Mouse (Mus musculus): ENCODE results near the gene Farp2. TPM values are rescaled to one million over a fixed set of nuclear protein-coding genes. Genes with fewer than 3 reads are reported as not detected.
"Not testable (repeated sequence)": the region's sequence is repeated elsewhere in the genome, so short reads cannot be mapped to it uniquely, and the experiment has no call there.

Farp2 gene
- polyA plus RNA-seq, 1 experiment from 2014 or later, result 9.2 TPM

DNA sequence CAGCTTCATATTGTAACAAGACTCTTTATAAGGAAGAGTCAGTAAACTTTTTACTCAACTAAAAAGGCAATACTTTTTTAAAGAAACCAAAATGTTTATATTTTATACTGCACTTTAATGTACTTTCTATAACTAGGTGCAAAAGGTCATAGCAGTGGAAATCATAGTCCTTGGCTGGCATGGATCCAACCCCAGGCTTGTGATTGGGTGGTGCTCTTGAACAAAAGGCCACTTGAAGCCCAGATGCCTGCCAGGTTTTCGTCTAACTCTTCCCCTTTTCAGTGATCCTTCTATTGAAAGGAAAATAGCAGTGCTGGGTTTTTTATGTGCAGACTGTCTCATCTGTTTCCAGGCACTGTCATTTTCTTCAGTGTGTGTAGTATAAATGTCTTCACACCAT lies 3.3 kb upstream of the Farp2 start:
- 67% methylated on average over 1 of the region's 1 CpGs for WGBS
- H3K27me3 ChIP-seq; H3K27ac ChIP-seq; H3K9ac ChIP-seq; H3K4me3 ChIP-seq (replicated peaks); H3K9me3 ChIP-seq (replicated peaks); ATAC-seq (replicated peaks; ENCODE audit: low FRiP score); H3K4me2 ChIP-seq: not testable (repeated sequence)
- peaks cover 22% of the 10 kb centered on the region for H3K4me1 ChIP-seq
- H3K36me3 ChIP-seq, result peaks cover 52% of the 10 kb centered on the region

DNA sequence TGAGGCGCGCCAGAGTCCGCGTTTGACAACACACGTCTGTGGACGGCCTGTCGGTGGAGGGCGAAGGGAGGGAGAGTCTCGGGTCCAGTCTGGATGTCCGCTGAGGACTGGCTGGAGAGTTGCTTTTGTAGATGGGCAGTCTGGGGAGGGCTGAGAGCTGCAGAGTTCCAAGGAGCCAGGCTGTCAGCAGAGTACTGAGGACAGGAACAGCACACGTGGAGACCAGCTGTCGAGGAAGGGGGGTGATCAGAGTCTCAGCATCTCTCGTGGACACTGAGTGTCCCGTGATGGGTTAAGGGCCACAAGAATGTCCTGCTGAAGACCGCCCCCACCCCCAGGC lies 442 bp downstream of the Farp2 start:
- Histone ChIP-seq H3K27me3 (no peaks in the 10 kb centered on the region), H3K9me3 (replicated peaks) (no peaks in the 10 kb centered on the region), H3K4me1 (peaks cover 22% of the 10 kb centered on the region), H3K9ac (peak overlapping the region; percentile 75), H3K4me3 (replicated peaks) (peak overlapping the region; percentile 75), H3K4me2 (peak overlapping the region; percentile 67), H3K27ac (peak overlapping the region; percentile 70), H3K36me3 (peaks cover 24% of the 10 kb centered on the region)
- ATAC-seq (replicated peaks; ENCODE audit: low FRiP score), result peak; percentile 71
- WGBS, result 1% methylated on average over 15 of the region's 15 CpGs

DNA sequence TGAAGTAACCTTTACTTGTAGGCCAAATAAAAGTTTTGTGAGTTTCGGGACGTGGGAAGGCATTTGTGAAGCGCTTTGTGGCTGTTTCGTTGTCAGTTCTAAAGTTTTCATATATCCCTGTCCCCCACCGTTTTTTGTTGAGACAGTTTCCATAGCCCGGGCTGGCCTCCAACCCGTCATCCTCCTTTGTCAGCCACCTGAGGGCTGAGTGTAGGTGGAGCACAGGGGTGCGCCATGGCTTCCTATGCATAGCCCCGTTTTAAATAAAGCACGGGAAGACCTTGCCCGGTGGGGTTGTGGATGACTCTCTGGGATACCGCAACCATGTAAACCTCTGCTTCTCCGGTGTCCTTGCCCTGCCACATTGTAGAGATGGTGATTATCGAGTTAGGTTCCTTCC lies 1.3 kb downstream of the Farp2 start:
- peak overlapping the region; percentile 75 for H3K4me3 ChIP-seq (replicated peaks)
- ATAC-seq (replicated peaks; ENCODE audit: low FRiP score), result no peak
- H3K27ac ChIP-seq, result no peak overlapping the region
- H3K9ac ChIP-seq, result no peak overlapping the region
- H3K4me1 ChIP-seq, result peaks cover 22% of the 10 kb centered on the region
- H3K27me3 ChIP-seq, result no peaks in the 10 kb centered on the region
- H3K9me3 ChIP-seq (replicated peaks), result no peaks in the 10 kb centered on the region
- WGBS, result 79% methylated on average over 14 of the region's 14 CpGs
- peak overlapping the region; percentile 67 for H3K4me2 ChIP-seq
- peaks cover 17% of the 10 kb centered on the region for H3K36me3 ChIP-seq

DNA sequence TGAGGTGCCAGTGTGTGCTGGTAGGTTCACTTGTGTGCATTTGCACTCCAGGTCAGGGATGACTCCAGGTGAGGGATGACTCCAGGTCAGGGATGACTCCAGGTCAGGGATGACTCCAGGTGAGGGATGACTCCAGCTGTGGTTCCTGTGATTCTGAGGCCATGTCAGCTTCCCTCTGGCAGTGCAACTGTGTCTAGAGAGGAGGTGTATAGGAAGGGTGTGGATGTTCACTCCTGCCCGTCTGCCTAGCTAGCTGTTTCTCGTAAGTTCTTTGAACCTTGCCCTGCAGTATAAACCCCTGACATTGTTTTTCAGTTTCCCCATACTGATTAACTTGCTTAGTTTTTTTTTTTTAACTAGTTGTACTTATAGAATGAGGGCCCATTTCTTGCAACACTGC lies 9.6 kb downstream of the Farp2 start:
- ATAC-seq (replicated peaks; ENCODE audit: low FRiP score), result peak; percentile 71; the same call in 1 of the 2 replicates
- 57% methylated on average over 2 of the region's 2 CpGs for WGBS
- Histone ChIP-seq H3K27ac (peak overlapping the region; percentile 63; the same call in 1 of the 2 replicates), H3K4me1 (peaks cover 2% of the 10 kb centered on the region; the same call in 1 of the 2 replicates), H3K9ac (no peak overlapping the region), H3K36me3 (no peaks in the 10 kb centered on the region), H3K4me2 (no peak overlapping the region), H3K9me3 (replicated peaks) (no peaks in the 10 kb centered on the region), H3K27me3 (no peaks in the 10 kb centered on the region), H3K4me3 (replicated peaks) (no peak overlapping the region)

DNA sequence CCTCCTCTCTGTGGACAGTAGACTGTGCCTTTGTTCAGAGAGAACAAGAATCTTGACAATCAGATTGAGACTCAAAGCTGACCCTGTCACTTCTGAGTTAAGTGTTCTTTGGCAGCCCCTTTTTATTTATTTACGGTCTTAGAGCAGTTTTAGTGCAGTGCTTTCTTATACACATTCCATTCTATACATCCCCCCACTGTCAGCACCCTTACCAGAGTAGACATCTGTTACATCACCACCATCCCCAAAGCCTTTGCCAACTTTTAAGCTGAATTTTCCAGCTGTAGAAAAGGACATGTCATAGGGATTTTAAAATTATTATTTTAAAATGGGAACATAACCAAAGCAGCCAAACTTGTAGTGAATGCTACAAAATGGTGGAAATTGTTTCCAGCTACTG lies 10.4 kb downstream of the Farp2 start:
- Histone ChIP-seq H3K4me3 (replicated peaks) (no peak overlapping the region), H3K9me3 (replicated peaks) (no peaks in the 10 kb centered on the region), H3K27me3 (no peaks in the 10 kb centered on the region), H3K36me3 (no peaks in the 10 kb centered on the region), H3K4me1 (peaks cover 2% of the 10 kb centered on the region; the same call in 1 of the 2 replicates), H3K9ac (no peak overlapping the region), H3K4me2 (no peak overlapping the region), H3K27ac (no peak overlapping the region)
- 81% methylated on average over 1 of the region's 1 CpGs for WGBS
- no peak for ATAC-seq (replicated peaks; ENCODE audit: low FRiP score)

DNA sequence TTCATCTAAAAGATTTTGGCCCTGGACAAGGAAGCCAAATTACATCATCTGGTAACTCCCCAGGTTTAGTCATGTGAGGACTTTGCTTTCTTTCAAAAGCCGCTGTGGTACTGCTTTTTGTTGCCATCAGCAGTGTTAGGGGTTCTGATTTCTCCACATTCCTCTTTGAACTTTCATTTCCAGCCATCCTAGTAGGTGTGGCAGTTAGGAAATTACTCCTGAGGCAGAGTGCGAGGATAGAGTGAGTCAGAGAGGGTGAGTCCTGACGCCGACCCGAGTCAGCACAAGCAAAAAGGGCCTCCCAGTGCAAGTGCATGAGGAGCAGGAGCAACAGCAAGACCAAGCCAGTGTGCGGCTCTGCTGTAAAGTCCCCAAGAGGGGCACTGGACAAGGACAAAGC lies 17.9 kb downstream of the Farp2 start:
- H3K36me3 ChIP-seq, result peaks cover 27% of the 10 kb centered on the region
- no peak for ATAC-seq (replicated peaks; ENCODE audit: low FRiP score)
- no peaks in the 10 kb centered on the region for H3K9me3 ChIP-seq (replicated peaks)
- no peak overlapping the region for H3K4me2 ChIP-seq
- 87% methylated on average over 6 of the region's 6 CpGs for WGBS
- H3K9ac ChIP-seq, result no peak overlapping the region
- no peaks in the 10 kb centered on the region for H3K4me1 ChIP-seq
- no peak overlapping the region for H3K27ac ChIP-seq
- no peak overlapping the region for H3K4me3 ChIP-seq (replicated peaks)
- H3K27me3 ChIP-seq, result no peaks in the 10 kb centered on the region

DNA sequence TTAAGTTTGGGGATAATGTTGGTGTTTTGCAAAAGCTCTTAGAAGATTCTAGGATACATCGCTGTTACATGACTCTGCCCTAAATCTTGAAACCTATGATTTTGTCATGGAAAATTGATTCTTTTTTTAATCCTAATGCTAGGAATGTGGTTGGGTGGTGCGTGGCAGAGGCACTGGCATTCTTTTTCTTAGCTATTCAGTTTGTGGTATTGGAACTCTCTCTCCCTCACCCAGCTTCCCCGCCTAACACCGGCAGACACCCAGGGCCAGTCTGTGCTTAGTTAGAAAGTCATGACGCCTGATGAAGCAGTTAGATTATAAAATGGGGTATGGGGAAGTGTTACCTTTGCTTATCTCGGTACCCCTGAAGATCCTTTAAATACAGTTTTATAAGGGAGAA lies 25.3 kb downstream of the Farp2 start:
- Histone ChIP-seq H3K4me3 (replicated peaks) (no peak overlapping the region), H3K36me3 (peaks cover 21% of the 10 kb centered on the region; the same call in 1 of the 2 replicates), H3K4me1 (no peaks in the 10 kb centered on the region), H3K9me3 (replicated peaks) (no peaks in the 10 kb centered on the region), H3K27ac (no peak overlapping the region), H3K4me2 (no peak overlapping the region), H3K27me3 (no peaks in the 10 kb centered on the region), H3K9ac (no peak overlapping the region)
- 94% methylated on average over 6 of the region's 6 CpGs for WGBS
- ATAC-seq (replicated peaks; ENCODE audit: low FRiP score), result no peak

DNA sequence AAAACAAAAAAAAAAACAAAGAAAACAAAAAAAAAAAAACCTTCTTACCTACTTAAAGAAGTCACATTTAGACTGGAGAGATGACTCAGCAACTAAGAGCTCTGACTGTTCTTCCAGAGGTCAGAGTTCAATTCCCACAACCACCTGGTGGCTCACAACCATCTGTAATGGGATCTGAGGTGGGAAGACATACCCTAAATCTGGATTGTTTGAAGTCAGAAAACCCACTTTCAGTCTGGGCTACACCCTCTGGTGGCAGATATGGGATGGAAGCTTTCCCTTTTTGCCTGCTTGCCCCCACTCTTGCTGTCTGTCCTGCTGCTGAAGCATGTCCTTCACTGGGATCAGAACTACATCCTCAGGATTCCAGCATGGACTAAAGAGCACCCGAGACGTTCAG lies 31.3 kb downstream of the Farp2 start:
- Histone ChIP-seq H3K27ac (no peak overlapping the region), H3K27me3 (no peaks in the 10 kb centered on the region), H3K4me3 (replicated peaks) (no peak overlapping the region), H3K4me1 (no peaks in the 10 kb centered on the region), H3K4me2 (no peak overlapping the region), H3K9ac (no peak overlapping the region), H3K9me3 (replicated peaks) (no peaks in the 10 kb centered on the region), H3K36me3 (no peaks in the 10 kb centered on the region)
- 74% methylated on average over 2 of the region's 2 CpGs for WGBS
- ATAC-seq (replicated peaks; ENCODE audit: low FRiP score), result no peak

DNA sequence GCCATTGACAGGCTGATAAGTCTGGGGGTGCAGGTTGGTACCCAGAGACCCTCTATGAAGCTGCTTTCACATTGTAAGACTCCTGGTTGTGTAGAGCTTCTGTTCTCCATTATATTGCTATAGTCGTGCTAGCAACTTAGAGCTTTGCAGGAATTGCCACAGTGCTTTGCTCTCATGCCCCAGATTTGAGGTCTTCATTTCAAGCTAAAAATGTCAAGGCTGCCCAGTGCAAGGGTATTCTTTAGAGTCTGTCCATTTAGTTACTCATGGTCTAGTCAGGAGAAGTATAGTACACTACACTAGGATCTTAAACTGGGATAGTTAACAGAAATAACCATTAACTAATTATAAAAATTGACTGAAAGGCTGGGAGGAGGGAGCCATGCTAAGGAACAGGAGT lies 35.4 kb downstream of the Farp2 start:
- H3K36me3 ChIP-seq, result no peaks in the 10 kb centered on the region
- no peaks in the 10 kb centered on the region for H3K4me1 ChIP-seq
- no peak overlapping the region for H3K27ac ChIP-seq
- no peaks in the 10 kb centered on the region for H3K9me3 ChIP-seq (replicated peaks)
- WGBS, result 89% methylated on average over 1 of the region's 1 CpGs
- H3K4me3 ChIP-seq (replicated peaks), result no peak overlapping the region
- H3K4me2 ChIP-seq, result no peak overlapping the region
- no peaks in the 10 kb centered on the region for H3K27me3 ChIP-seq
- H3K9ac ChIP-seq, result no peak overlapping the region
- ATAC-seq (replicated peaks; ENCODE audit: low FRiP score), result no peak

DNA sequence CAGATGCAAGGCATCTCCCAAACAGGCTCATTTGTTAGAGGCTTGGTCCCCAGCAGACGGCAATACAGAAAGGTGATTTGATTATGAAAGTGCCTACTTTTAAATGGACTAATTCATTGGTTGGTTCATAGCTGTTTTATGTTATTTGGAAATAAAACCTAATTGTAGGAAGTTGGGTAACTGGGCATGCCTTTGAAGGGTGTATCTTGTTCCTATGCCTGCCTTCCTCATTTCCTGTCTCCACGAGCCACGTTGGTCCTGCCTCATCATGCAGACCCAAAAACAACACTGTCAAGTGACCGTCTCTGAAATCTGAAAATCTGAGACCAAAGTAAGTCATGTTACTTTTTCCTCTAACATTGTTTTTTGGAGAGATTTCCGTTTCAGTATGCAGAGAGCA lies 39.5 kb downstream of the Farp2 start:
- no peak overlapping the region for H3K9ac ChIP-seq
- no peak overlapping the region for H3K27ac ChIP-seq
- no peak overlapping the region for H3K4me3 ChIP-seq (replicated peaks)
- H3K36me3 ChIP-seq, result peaks cover 4% of the 10 kb centered on the region; the same call in 1 of the 2 replicates
- no peaks in the 10 kb centered on the region for H3K27me3 ChIP-seq
- no peaks in the 10 kb centered on the region for H3K4me1 ChIP-seq
- no peaks in the 10 kb centered on the region for H3K9me3 ChIP-seq (replicated peaks)
- H3K4me2 ChIP-seq, result no peak overlapping the region
- WGBS, result 69% methylated on average over 5 of the region's 5 CpGs
- ATAC-seq (replicated peaks; ENCODE audit: low FRiP score), result no peak

DNA sequence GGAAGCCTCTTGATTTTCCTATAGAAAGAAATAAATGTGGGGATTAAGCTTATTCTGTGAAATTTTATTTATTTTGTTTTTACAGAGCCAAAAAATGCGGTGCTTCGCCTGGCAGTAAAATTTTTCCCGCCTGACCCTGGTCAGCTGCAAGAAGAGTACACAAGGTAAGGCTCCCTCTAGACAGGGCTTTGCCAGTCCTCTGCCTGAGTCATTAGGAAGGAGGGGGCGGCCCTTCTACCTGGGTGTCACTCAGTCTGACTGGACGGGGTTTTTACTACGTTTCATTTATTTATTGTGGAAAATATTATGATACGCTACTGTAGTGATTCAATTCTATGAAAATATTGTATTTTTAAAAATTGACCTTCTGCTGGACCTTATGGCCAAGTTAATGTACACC lies 51.3 kb downstream of the Farp2 start:
- no peak for ATAC-seq (replicated peaks; ENCODE audit: low FRiP score)

DNA sequence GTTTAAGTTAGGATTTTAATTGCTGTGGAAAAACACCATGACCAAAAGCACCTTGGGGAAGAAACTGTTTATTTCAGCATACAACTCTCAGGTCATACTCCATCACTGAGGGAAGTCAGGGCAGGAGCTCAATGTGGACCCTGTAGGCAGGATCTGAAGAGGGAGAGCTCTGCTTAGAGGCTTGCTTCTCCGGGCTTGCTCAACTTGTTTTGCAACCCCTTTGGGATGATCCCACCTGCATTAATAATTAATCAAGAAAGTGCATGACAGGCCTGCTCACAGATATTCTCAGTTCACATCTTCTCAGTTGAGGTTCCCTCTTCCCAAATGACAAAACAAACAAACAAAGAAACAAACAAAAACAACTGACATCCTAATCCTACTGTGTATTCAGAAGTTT lies 51.8 kb downstream of the Farp2 start:
- Histone ChIP-seq H3K9me3 (replicated peaks) (no peaks in the 10 kb centered on the region), H3K4me3 (replicated peaks) (no peak overlapping the region), H3K36me3 (no peaks in the 10 kb centered on the region; the same call in 1 of the 2 replicates), H3K27me3 (no peaks in the 10 kb centered on the region), H3K9ac (no peak overlapping the region), H3K4me1 (no peaks in the 10 kb centered on the region), H3K4me2 (no peak overlapping the region), H3K27ac (no peak overlapping the region)
- no peak for ATAC-seq (replicated peaks; ENCODE audit: low FRiP score)
- WGBS, result 50% methylated on average over 1 of the region's 1 CpGs

More for the DNA sequence above, 51.3 kb downstream of the Farp2 start:
- Histone ChIP-seq H3K9ac (no peak overlapping the region), H3K4me2 (no peak overlapping the region), H3K27ac (no peak overlapping the region), H3K27me3 (no peaks in the 10 kb centered on the region), H3K9me3 (replicated peaks) (no peaks in the 10 kb centered on the region), H3K36me3 (no peaks in the 10 kb centered on the region; the same call in 1 of the 2 replicates), H3K4me3 (replicated peaks) (no peak overlapping the region), H3K4me1 (no peaks in the 10 kb centered on the region)
- 81% methylated on average over 7 of the region's 7 CpGs for WGBS

DNA sequence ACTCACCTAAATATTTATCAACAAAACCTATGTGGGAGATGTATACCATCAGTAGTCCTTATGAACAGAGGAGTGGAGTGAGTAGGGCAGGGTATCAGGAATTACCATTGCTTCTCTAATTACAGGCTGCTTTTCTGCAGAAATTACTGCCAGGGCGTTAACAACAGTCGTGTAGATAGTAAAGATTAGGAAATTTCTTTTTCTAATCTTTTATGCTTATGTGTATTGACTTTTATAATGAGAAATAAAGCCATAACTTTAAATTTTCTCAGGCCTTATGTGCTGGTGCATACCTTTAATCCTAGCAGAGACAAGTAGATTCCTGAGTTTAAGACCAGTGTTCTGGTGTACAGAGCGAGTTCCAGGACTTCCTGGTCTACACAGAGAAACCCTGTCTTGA lies 52.9 kb downstream of the Farp2 start:
- no peak overlapping the region for H3K4me2 ChIP-seq
- ATAC-seq (replicated peaks; ENCODE audit: low FRiP score), result no peak
- no peaks in the 10 kb centered on the region for H3K27me3 ChIP-seq
- H3K27ac ChIP-seq, result no peak overlapping the region
- 89% methylated on average over 3 of the region's 3 CpGs for WGBS
- no peak overlapping the region for H3K9ac ChIP-seq
- H3K36me3 ChIP-seq, result no peaks in the 10 kb centered on the region; the same call in 1 of the 2 replicates
- no peaks in the 10 kb centered on the region for H3K9me3 ChIP-seq (replicated peaks)
- H3K4me3 ChIP-seq (replicated peaks), result no peak overlapping the region
- H3K4me1 ChIP-seq, result no peaks in the 10 kb centered on the region
